Mouse (Mus musculus): ENCODE measurements at regions not wholly inside any gene's neighbourhood (a gene's known extent, or its start where the extent isn't known, plus 50 kb on each side); places are given as distances from the start of the nearest gene placed in this dataset.

- WGBS, result 64% methylated on average over 6 of the region's 6 CpGs
These were observed 316.5 kb upstream of the 4930412O13Rik start for GRCm38 (mm10) chr2:9564487-9565043.

DNA sequence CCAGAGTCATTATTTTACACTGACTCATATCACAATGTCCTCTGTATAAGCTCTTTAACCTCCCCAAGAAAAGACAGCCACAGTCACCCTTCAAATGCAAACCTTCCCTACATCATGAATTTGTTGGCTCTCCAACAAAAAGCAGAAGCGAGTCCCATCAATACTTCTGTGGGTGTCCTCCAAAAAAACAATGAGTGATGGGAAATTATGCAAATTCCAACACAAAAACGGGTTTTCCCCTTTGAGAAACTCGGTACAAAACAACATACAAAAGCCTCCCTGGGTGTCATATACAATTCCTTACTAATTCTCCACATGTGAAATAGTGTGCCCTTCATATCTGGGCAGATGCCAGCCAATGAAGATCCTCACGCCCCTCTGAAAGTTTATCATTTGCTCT, 311.8 kb upstream of the 4930412O13Rik start:
- Histone ChIP-seq H3K27me3 (ENCODE audit: control insufficient read depth, insufficient read depth, low read length) (no peaks in the 10 kb centered on the region), H3K27ac (replicated peaks; ENCODE audit: insufficient read depth, low read depth, low read length) (no peak overlapping the region), H3K4me1 (ENCODE audit: control insufficient read depth, insufficient read depth, low read length) (no peaks in the 10 kb centered on the region), H3K4me3 (ENCODE audit: insufficient read depth, low read depth, low read length) (no peak overlapping the region), H3K9ac (ENCODE audit: low read depth, low read length) (no peak overlapping the region), H3K36me3 (ENCODE audit: control insufficient read depth, insufficient read depth, low read length) (no peaks in the 10 kb centered on the region), H3K79me2 (ENCODE audit: control insufficient read depth, insufficient read depth, low read length) (no peaks in the 10 kb centered on the region)
- 70% methylated on average over 4 of the region's 4 CpGs for WGBS
- TF ChIP-seq POLR2A (IDR thresholded peaks at IDR 0.05; ENCODE audit: extremely low read depth, insufficient read depth, low read length), result no peak
- no peak for TF ChIP-seq CTCF (IDR thresholded peaks at IDR 0.05; ENCODE audit: low read depth, low read length)
- DNase-seq (ENCODE audit: extremely low read depth, low read depth, low spot score), result no peak

More at GRCm38 (mm10) chr2:9564487-9565043, 316.5 kb upstream of the 4930412O13Rik start:
- Histone ChIP-seq H3K27ac (replicated peaks; ENCODE audit: insufficient read depth, low read depth, low read length) (no peak overlapping the region), H3K9ac (ENCODE audit: low read depth, low read length) (no peak overlapping the region), H3K4me3 (ENCODE audit: insufficient read depth, low read depth, low read length) (no peak overlapping the region), H3K27me3 (ENCODE audit: control insufficient read depth, insufficient read depth, low read length) (no peaks in the 10 kb centered on the region), H3K36me3 (ENCODE audit: control insufficient read depth, insufficient read depth, low read length) (no peaks in the 10 kb centered on the region), H3K79me2 (ENCODE audit: control insufficient read depth, insufficient read depth, low read length) (no peaks in the 10 kb centered on the region), H3K4me1 (ENCODE audit: control insufficient read depth, insufficient read depth, low read length) (no peaks in the 10 kb centered on the region)
- DNase-seq (ENCODE audit: extremely low read depth, low read depth, low spot score), result no peak
- TF ChIP-seq CTCF (IDR thresholded peaks at IDR 0.05; ENCODE audit: low read depth, low read length) (no peak), POLR2A (IDR thresholded peaks at IDR 0.05; ENCODE audit: extremely low read depth, insufficient read depth, low read length) (no peak)

DNA sequence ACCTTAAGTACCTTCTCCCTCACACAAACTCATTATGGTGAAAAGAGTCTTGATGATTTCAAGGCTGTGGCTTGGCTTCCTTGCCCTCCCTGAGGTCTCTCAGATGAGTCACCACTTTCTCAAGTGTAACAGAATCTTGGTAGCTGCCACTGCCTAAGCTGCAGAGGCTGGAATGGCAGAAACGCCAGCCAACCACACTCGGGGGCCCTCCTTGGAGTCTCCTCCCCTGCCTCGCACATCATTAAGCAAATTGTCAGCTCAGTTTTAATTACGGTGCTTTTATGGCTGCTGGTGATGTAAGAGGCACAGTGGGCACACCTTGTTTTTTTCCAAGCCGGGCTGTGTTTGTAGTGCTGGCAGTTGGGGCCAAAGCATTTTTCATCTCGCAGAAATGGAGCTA, 306.9 kb upstream of the 4930412O13Rik start:
- WGBS, result 81% methylated on average over 6 of the region's 6 CpGs

GRCm38 (mm10) chr2:9574651-9575050, 306.4 kb upstream of the 4930412O13Rik start:
- no peaks in the 10 kb centered on the region for H3K4me1 ChIP-seq (ENCODE audit: control insufficient read depth, insufficient read depth, low read length)
- no peak overlapping the region for H3K27ac ChIP-seq (replicated peaks; ENCODE audit: insufficient read depth, low read depth, low read length)
- H3K9ac ChIP-seq (ENCODE audit: low read depth, low read length), result no peak overlapping the region
- DNase-seq (ENCODE audit: extremely low read depth, low read depth, low spot score), result no peak
- TF ChIP-seq CTCF (IDR thresholded peaks at IDR 0.05; ENCODE audit: low read depth, low read length), result no peak
- TF ChIP-seq POLR2A (IDR thresholded peaks at IDR 0.05; ENCODE audit: extremely low read depth, insufficient read depth, low read length), result no peak
- no peak overlapping the region for H3K4me3 ChIP-seq (ENCODE audit: insufficient read depth, low read depth, low read length)
- H3K36me3 ChIP-seq (ENCODE audit: control insufficient read depth, insufficient read depth, low read length), result no peaks in the 10 kb centered on the region
- no peaks in the 10 kb centered on the region for H3K27me3 ChIP-seq (ENCODE audit: control insufficient read depth, insufficient read depth, low read length)
- WGBS, result 82% methylated on average over 5 of the region's 5 CpGs
- no peaks in the 10 kb centered on the region for H3K79me2 ChIP-seq (ENCODE audit: control insufficient read depth, insufficient read depth, low read length)

More for the DNA sequence above, 306.9 kb upstream of the 4930412O13Rik start:
- H3K9ac ChIP-seq (ENCODE audit: low read depth, low read length), result no peak overlapping the region
- no peak overlapping the region for H3K4me3 ChIP-seq (ENCODE audit: insufficient read depth, low read depth, low read length)
- no peaks in the 10 kb centered on the region for H3K36me3 ChIP-seq (ENCODE audit: control insufficient read depth, insufficient read depth, low read length)
- TF ChIP-seq CTCF (IDR thresholded peaks at IDR 0.05; ENCODE audit: low read depth, low read length), result no peak
- TF ChIP-seq POLR2A (IDR thresholded peaks at IDR 0.05; ENCODE audit: extremely low read depth, insufficient read depth, low read length), result no peak
- no peaks in the 10 kb centered on the region for H3K4me1 ChIP-seq (ENCODE audit: control insufficient read depth, insufficient read depth, low read length)
- H3K27ac ChIP-seq (replicated peaks; ENCODE audit: insufficient read depth, low read depth, low read length), result no peak overlapping the region
- H3K79me2 ChIP-seq (ENCODE audit: control insufficient read depth, insufficient read depth, low read length), result no peaks in the 10 kb centered on the region
- DNase-seq (ENCODE audit: extremely low read depth, low read depth, low spot score), result no peak
- H3K27me3 ChIP-seq (ENCODE audit: control insufficient read depth, insufficient read depth, low read length), result no peaks in the 10 kb centered on the region

- no peaks in the 10 kb centered on the region for H3K27me3 ChIP-seq (ENCODE audit: control insufficient read depth, insufficient read depth, low read length)
- no peak for DNase-seq (ENCODE audit: extremely low read depth, low read depth, low spot score)
- WGBS, result 90% methylated on average over 4 of the region's 4 CpGs
These were observed 303.2 kb upstream of the 4930412O13Rik start for GRCm38 (mm10) chr2:9577868-9578267.

DNA sequence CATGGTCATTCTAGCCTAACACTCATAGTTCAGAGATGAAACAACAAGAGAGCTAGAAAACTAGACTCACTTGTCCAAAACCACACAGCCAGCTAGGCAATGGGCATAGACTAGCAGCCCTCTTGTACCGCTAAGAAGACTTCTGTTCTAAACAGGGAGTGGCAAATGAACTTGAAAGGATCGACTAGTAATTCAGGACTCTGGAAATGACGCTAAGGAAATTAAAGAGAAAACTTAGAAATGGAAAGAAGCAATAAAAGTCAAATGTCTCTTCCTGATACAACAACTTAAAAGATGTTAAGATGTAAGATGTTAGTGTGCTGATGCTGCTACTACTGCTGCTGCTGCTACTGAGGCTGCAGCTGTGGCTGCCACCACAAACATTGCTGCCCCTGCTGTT, 293.7 kb upstream of the 4930412O13Rik start:
- no peaks in the 10 kb centered on the region for H3K27me3 ChIP-seq (ENCODE audit: control insufficient read depth, insufficient read depth, low read length)
- no peak for DNase-seq (ENCODE audit: extremely low read depth, low read depth, low spot score)
- 94% methylated on average over 3 of the region's 3 CpGs for WGBS

More at GRCm38 (mm10) chr2:9577868-9578267, 303.2 kb upstream of the 4930412O13Rik start:
- Histone ChIP-seq H3K9ac (ENCODE audit: low read depth, low read length) (no peak overlapping the region), H3K4me1 (ENCODE audit: control insufficient read depth, insufficient read depth, low read length) (no peaks in the 10 kb centered on the region), H3K27ac (replicated peaks; ENCODE audit: insufficient read depth, low read depth, low read length) (no peak overlapping the region), H3K79me2 (ENCODE audit: control insufficient read depth, insufficient read depth, low read length) (no peaks in the 10 kb centered on the region), H3K36me3 (ENCODE audit: control insufficient read depth, insufficient read depth, low read length) (no peaks in the 10 kb centered on the region), H3K4me3 (ENCODE audit: insufficient read depth, low read depth, low read length) (no peak overlapping the region)
- TF ChIP-seq POLR2A (IDR thresholded peaks at IDR 0.05; ENCODE audit: extremely low read depth, insufficient read depth, low read length) (no peak), CTCF (IDR thresholded peaks at IDR 0.05; ENCODE audit: low read depth, low read length) (no peak)

More for the DNA sequence above, 293.7 kb upstream of the 4930412O13Rik start:
- H3K79me2 ChIP-seq (ENCODE audit: control insufficient read depth, insufficient read depth, low read length), result no peaks in the 10 kb centered on the region
- H3K4me3 ChIP-seq (ENCODE audit: insufficient read depth, low read depth, low read length), result no peak overlapping the region
- H3K9ac ChIP-seq (ENCODE audit: low read depth, low read length), result no peak overlapping the region
- no peaks in the 10 kb centered on the region for H3K36me3 ChIP-seq (ENCODE audit: control insufficient read depth, insufficient read depth, low read length)
- TF ChIP-seq POLR2A (IDR thresholded peaks at IDR 0.05; ENCODE audit: extremely low read depth, insufficient read depth, low read length) (no peak), CTCF (IDR thresholded peaks at IDR 0.05; ENCODE audit: low read depth, low read length) (no peak)
- no peak overlapping the region for H3K27ac ChIP-seq (replicated peaks; ENCODE audit: insufficient read depth, low read depth, low read length)
- H3K4me1 ChIP-seq (ENCODE audit: control insufficient read depth, insufficient read depth, low read length), result no peaks in the 10 kb centered on the region
